Mouse (Mus musculus) duodenum, adult 2 months (tissue): ENCODE data around the gene Ugcg. TPM values are rescaled to one million over a fixed set of nuclear protein-coding genes. Genes with fewer than 3 reads are reported as not detected.

Experiments used
- polyA plus RNA-seq: library from polyadenylated mRNA; depleted of rRNA; stranded (reverse); fragments of >200 nt; gene quantifications from 2 replicates; pipeline ENCODE4 v1.2.3, GENCODE M21; 2012; ENCODE audit warnings: low replicate concordance; rRNA removed

Gene Ugcg
- polyA plus RNA-seq, result 26.4 and 37.0 TPM in 2 replicates

DNA sequence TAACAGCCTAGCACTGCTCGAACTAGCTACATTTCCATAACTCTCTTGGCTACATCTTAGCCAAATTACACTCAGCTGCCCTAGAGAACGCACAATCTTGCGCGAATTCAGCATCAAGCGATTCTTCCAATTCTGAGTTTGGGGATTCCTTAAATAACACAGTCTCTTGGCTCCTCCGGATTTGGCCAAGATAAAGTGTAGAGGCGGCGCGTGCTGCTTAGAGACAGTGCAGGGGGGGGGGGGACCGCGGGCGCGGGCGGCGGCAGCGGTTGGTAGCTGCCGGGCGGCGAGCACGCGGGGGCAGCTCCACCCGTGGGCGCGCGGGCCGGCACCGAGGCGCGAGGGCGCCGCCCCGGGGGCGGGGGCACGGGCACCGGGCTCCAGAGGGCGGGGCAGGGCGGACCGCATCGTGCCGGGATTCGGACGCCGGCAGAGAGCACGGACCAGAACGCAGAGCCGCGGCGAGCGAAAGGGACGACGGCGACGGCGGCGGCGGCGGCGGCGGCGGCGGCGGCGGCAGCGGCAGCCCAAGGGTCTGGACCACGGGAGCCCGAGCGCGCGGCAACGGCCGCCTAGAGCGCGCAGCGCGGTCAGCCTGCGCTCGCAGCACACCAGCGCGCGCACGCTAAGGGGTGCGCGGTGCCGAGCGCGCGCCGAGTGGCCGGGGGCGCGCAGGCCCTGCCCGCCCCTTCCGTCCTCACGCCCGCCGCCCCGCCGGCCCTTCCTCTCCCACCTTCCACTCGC is at the start of gene Ugcg:
Gene Ugcg, plus strand, starts transcription at position 456 of the 744 bp plus-strand sequence.

Other genes starting within 250 kb of the Ugcg start
- gene Zkscan16, start 245.6 kb upstream of the Ugcg start, polyA plus RNA-seq, result not detected in 2 replicates
- 12.7 and 12.9 TPM in 2 replicates for gene Ptgr1, start 202.1 kb upstream of the Ugcg start, polyA plus RNA-seq
- 3.5 and 4.2 TPM in 2 replicates for gene Dnajc25, start 194.2 kb upstream of the Ugcg start, polyA plus RNA-seq
- 3.7 TPM in 1 of 2 replicates, not detected in the other for gene Gm20503, start 186.0 kb upstream of the Ugcg start, polyA plus RNA-seq
- gene Gng10, start 154.2 kb upstream of the Ugcg start, polyA plus RNA-seq, result 5.7 and 14.0 TPM in 2 replicates
- gene AI481877, start 50.3 kb upstream of the Ugcg start, polyA plus RNA-seq, result not detected in 2 replicates
- 1.0 and 1.5 TPM in 2 replicates for gene Susd1, start 249.4 kb downstream of the Ugcg start, polyA plus RNA-seq